Mouse (Mus musculus) intestine, embryonic 15.5 days (tissue): Measurements from ENCODE around the gene Ccdc82. TPM values are rescaled to one million over a fixed set of nuclear protein-coding genes. Genes with fewer than 3 reads are reported as not detected.

Source experiments
- ATAC-seq: fragments of 200-750 bp; cut with Nextera tagmentation; 2 replicates; pipeline ENCODE4 v1.8.0; 2017; ENCODE audit warnings: moderate TSS enrichment, moderate library complexity
- H3K27ac ChIP-seq: fragments of 300-500 bp; sonication (generic); 2 replicates; pipeline ENCODE4 v1.5.1; 2015; ENCODE audit warnings: mild to moderate bottlenecking, inconsistent platforms
- H3K27me3 ChIP-seq: fragments of 300-500 bp; sonication (generic); replicated peaks from 2 replicates; pipeline ENCODE4 v1.6.1; 2015; ENCODE audit warnings: inconsistent platforms
- H3K36me3 ChIP-seq: fragments of 300-500 bp; sonication (generic); 2 replicates; pipeline ENCODE4 v1.6.1; 2015; ENCODE audit warnings: inconsistent platforms
- H3K4me1 ChIP-seq: fragments of 300-500 bp; sonication (generic); replicated peaks from 2 replicates; pipeline ENCODE4 v1.6.1; 2015; ENCODE audit warnings: inconsistent platforms
- H3K4me2 ChIP-seq: fragments of 300-500 bp; sonication (generic); replicated peaks from 2 replicates; pipeline ENCODE4 v1.6.1; 2015; ENCODE audit warnings: mild to moderate bottlenecking, inconsistent platforms
- H3K4me3 ChIP-seq: fragments of 300-500 bp; sonication (generic); replicated peaks from 2 replicates; pipeline ENCODE4 v1.5.1; 2015; ENCODE audit warnings: inconsistent platforms
- H3K9ac ChIP-seq: fragments of 300-500 bp; sonication (generic); 2 replicates; pipeline ENCODE4 v1.6.1; 2015; ENCODE audit warnings: inconsistent platforms
- H3K9me3 ChIP-seq: fragments of 300-500 bp; sonication (generic); 2 replicates; pipeline ENCODE4 v1.6.1; 2016; ENCODE audit warnings: inconsistent platforms
- WGBS: fragments of 180-500 bp; shearing (Covaris S2); methylation state at CpG from one replicate; pipeline ENCODE4 v1.1.7; 2015; 5-methylcytosine and 5-hydroxymethylcytosine counted together
- polyA plus RNA-seq: library from polyadenylated mRNA; unstranded; fragments of >200 nt; fragmentation: Nextera tagmentation; extraction: Ambion mirVana; gene quantifications from 2 replicates; pipeline ENCODE4 v1.2.1, GENCODE M21; 2015

The Ccdc82 gene
- polyA plus RNA-seq, 1 experiment from 2014 or later = 7.5 TPM

DNA sequence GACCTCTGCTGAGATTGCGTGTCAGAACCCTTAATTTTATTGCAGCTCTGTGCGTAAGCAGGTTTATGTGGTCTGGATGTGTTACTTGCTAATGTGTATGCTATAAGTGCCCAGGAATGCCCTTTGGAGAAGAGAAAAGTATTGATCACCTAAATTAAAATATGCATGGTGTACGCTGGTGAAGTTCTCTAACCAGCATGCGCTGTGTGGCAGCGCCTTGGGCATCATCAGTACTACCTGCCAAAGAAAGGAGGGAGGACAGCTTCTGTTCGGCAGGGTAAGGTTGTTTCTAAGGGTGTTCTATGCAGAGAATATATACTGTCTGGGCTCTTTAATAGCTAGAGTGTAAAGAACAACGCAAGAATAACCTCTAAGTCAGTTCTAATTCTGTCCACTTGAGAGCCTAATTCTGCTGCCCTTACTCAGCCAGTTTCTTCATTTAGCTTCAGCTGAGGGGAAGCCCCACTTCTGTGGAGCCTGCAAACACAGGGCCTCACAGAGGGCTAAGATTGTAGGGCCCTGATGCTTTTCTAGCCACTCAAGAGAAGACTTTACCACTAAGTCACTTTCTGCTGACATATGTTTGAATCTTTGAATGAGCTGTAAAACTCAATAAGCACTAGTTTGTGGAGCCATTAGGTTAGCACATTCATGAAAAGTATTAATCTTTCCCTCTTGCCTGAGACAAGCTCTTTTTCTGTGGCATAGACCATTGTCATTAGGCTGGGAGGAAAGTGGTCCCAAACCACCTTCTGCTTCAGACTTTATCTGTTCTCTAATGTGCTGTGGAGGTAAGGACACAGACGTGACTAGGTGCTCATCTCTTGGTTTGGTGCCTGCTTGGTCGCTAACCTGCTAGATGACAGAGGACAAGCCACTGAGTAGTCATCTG is 54.4 kb downstream of the Ccdc82 start:
- no peak overlapping the region for H3K9ac ChIP-seq
- no peaks in the 10 kb centered on the region for H3K9me3 ChIP-seq
- H3K27ac ChIP-seq = no peak overlapping the region
- H3K36me3 ChIP-seq = no peaks in the 10 kb centered on the region
- H3K4me3 ChIP-seq = no peak overlapping the region
- WGBS = 76% methylated on average over 9 of the region's 9 CpGs
- H3K4me1 ChIP-seq = peaks cover 42% of the 10 kb centered on the region
- ATAC-seq = no peak
- H3K27me3 ChIP-seq = no peaks in the 10 kb centered on the region
- peak overlapping the region; percentile 91 for H3K4me2 ChIP-seq

DNA sequence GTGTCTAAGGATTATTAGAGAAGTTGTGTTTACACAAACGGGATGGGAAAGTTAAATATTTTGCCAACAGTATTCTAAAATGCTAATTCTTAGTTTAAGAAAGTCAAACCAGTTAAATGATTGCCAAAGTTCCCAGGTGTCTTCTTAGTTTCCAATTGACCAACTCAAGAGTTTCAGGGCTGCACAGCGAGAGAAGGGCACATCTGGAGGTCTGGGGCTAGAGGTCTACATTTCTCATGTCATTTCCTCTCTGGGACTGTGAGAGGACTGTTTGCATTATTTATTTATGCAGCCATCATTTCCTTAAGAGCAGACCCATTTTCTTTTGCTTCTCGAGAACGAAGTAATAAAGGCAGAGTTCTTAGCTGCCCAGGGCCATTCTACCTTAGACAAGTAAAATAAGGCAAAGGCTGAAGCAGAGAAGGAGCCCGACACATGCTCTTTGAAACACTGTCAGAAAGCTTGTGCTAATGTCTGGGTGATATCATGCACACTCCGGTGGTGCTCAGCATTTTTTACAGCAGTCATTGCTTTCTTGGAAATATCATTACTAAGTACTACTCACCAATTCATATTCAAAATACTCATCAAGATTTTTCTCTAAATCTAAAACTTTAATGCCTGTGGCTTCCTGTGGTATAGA is 55.5 kb downstream of the Ccdc82 start:
- H3K9me3 ChIP-seq = no peaks in the 10 kb centered on the region
- no peak overlapping the region for H3K4me2 ChIP-seq
- WGBS = 33% methylated on average over 6 of the region's 6 CpGs
- no peaks in the 10 kb centered on the region for H3K36me3 ChIP-seq
- no peak overlapping the region for H3K9ac ChIP-seq
- no peak overlapping the region for H3K27ac ChIP-seq
- no peaks in the 10 kb centered on the region for H3K27me3 ChIP-seq
- peaks cover 41% of the 10 kb centered on the region for H3K4me1 ChIP-seq
- H3K4me3 ChIP-seq = no peak overlapping the region
- no peak for ATAC-seq

DNA sequence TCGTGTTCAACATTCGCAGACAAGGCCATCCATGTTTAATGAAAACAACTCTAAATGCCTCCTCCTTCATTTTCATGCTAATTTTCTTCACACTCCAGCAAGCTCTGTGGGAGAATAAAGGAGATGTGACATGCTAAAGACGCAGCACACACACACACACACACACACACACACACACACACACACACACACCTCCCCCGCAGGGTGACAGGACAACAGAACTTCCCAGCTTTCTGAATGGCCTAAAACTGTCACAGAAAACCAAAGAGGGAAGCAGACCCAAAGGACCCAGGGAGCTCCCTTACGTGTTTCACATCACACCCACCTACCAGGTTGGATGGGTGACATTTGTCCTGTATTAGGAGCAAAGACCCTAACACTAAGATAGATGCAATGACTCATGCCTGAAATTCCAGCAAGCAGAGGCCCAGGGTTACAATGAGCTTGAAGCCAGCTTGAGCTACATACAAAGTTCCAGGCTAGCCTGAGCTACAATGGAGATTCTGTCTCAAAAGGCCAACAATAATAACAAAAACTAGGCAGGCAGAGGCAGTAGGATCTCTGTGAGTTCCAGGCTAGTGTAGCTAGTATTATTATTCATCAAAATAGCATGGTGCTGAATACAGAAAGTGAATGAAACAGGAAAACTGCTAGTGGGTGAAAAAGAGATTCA is 56.5 kb downstream of the Ccdc82 start:
- Histone ChIP-seq H3K27ac (no peak overlapping the region), H3K36me3 (no peaks in the 10 kb centered on the region), H3K4me1 (peaks cover 35% of the 10 kb centered on the region), H3K4me2 (no peak overlapping the region), H3K27me3 (no peaks in the 10 kb centered on the region), H3K9me3 (no peaks in the 10 kb centered on the region), H3K4me3 (no peak overlapping the region), H3K9ac (no peak overlapping the region)
- 84% methylated on average over 5 of the region's 5 CpGs for WGBS
- no peak for ATAC-seq

DNA sequence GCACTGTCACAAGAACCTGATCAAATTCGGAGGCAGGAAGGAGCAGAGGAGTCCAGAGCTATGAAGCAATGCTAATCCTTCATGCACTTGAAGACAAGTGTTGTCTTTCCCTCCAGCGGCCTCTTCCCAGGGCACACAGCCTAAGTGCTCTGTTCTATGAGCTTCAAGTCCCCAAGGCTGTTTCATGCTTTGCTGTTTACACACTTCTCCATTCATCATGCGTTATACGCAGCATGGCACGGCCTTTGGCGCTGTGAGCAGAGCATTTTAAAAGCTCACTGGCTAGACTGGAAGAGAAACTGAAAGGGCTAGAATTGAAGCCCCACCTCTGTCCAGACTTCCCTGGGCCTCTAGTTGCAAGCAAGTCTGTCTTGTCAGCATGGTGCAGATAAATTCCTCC is 57.2 kb downstream of the Ccdc82 start:
- H3K4me1 ChIP-seq = peaks cover 32% of the 10 kb centered on the region
- H3K4me3 ChIP-seq = no peak overlapping the region
- H3K27ac ChIP-seq = no peak overlapping the region
- no peaks in the 10 kb centered on the region for H3K9me3 ChIP-seq
- H3K36me3 ChIP-seq = no peaks in the 10 kb centered on the region
- 35% methylated on average over 6 of the region's 6 CpGs for WGBS
- H3K9ac ChIP-seq = no peak overlapping the region
- ATAC-seq = peak; percentile 78
- H3K4me2 ChIP-seq = no peak overlapping the region; the same call in 1 of the 2 replicates
- no peaks in the 10 kb centered on the region for H3K27me3 ChIP-seq

DNA sequence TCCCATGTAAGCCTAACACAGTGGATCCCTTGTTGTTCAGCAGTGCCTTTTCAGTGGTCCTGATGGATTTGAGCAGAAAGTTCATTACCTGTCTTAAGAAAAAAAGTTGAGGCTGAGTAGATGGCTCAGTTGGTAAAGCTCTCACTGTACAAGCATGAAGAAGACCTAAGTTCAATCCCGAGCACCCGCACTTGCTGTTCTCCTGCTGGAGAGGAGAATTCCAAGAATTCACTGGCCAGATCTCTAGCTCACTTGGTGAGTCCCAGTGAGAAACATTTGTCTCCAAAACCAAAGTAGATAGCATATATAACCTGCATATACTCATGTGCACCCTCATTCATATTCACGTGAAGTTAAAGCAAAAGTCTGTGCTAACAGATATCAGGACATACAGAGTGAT is 59.7 kb downstream of the Ccdc82 start:
- H3K27me3 ChIP-seq = no peaks in the 10 kb centered on the region
- ATAC-seq = no peak
- H3K9ac ChIP-seq = no peak overlapping the region
- no peaks in the 10 kb centered on the region for H3K9me3 ChIP-seq
- peaks cover 12% of the 10 kb centered on the region; the same call in 1 of the 2 replicates for H3K4me1 ChIP-seq
- H3K4me3 ChIP-seq = no peak overlapping the region
- no peak overlapping the region for H3K27ac ChIP-seq
- no peaks in the 10 kb centered on the region for H3K36me3 ChIP-seq
- WGBS = 95% methylated on average over 3 of the region's 3 CpGs
- no peak overlapping the region for H3K4me2 ChIP-seq

DNA sequence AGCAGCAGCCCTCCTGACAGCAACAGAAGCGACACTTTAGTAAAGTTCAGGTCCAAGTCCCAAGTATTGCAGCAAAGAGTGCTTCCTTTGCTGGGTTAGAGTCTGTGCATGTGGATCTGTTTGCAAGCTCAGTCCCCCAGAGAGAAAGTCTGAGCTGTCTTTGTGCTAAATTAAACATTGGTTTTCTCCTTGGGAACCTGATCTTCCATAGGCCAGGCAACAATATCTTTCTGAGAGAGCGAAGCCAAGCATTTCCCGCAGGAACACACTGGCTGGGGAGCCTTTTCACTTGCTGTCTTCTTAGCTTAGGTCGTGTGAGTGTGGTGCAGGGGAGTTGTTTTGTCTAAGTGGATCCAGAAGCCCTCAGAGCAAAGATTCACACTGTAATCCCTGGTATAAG is 60.5 kb downstream of the Ccdc82 start:
- Histone ChIP-seq H3K27ac (no peak overlapping the region), H3K27me3 (no peaks in the 10 kb centered on the region), H3K9me3 (no peaks in the 10 kb centered on the region), H3K9ac (no peak overlapping the region), H3K4me1 (peaks cover 7% of the 10 kb centered on the region; the same call in 1 of the 2 replicates), H3K4me3 (no peak overlapping the region), H3K4me2 (no peak overlapping the region), H3K36me3 (no peaks in the 10 kb centered on the region)
- WGBS = 54% methylated on average over 4 of the region's 4 CpGs
- ATAC-seq = no peak

DNA sequence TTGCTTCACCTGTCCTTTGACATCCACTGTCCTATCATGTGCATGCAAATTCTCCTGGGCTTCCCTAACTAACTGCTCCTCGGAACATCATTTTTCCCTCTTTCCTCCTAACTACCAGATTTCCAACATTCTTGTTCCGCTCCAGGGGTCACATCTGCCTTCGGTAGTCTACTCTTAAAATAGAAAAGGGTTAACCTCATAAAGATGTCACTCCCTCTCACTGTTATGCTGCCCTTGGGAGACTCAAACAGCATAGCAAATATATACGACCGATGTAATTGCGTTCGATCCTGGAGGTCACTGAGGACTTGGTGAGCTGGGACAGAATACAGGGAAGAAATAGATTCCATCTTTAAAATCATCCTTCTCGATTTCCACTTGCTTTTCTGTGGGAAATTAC is 62.0 kb downstream of the Ccdc82 start:
- no peak overlapping the region for H3K27ac ChIP-seq
- no peak for ATAC-seq
- no peaks in the 10 kb centered on the region for H3K9me3 ChIP-seq
- H3K4me3 ChIP-seq = no peak overlapping the region
- H3K36me3 ChIP-seq = no peaks in the 10 kb centered on the region
- peaks cover 5% of the 10 kb centered on the region; the same call in 1 of the 2 replicates for H3K4me1 ChIP-seq
- H3K9ac ChIP-seq = no peak overlapping the region
- WGBS = 74% methylated on average over 8 of the region's 8 CpGs
- H3K4me2 ChIP-seq = no peak overlapping the region
- H3K27me3 ChIP-seq = no peaks in the 10 kb centered on the region

DNA sequence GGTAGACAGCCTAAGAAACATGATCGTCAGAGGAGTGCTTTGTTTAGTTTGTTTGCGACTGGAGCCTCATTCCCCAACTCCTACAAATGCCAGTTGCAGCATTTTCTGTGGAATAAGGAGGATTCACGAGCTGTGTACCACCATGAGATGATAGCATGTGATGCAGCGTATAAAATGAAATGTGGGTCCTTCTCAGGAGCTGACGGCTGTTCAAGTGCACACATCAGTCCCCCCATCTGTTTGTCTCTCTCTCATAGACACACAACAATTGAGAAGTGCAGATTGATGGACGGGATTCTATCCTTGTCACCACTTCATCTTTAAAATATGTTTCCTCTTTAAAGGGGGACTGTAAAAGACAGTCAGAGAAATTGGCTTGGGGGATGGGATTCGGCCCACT is 63.1 kb downstream of the Ccdc82 start:
- whole genome bisulfite sequencing = 76% methylated on average over 7 of the region's 7 CpGs

DNA sequence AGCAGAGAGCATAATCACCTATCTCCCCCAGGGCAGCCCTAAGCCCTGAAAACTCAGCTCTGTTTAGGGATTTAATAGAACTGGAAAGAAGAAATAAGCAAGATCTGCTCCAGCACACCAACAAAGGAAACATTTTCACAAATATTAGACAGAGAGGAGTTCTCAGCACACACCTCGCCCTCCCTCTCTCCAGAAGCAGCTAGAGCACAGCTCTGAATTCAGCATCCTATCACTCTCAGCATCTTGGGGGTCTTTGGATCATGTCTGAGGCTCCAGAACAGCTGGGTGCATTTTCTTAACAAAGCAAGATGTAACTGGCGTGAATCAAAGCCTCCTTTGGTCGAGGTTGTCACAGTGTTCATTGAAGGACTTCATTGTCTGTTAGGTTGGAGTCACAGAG is 63.5 kb downstream of the Ccdc82 start:
- Histone ChIP-seq H3K9ac (no peak overlapping the region), H3K4me2 (no peak overlapping the region), H3K36me3 (no peaks in the 10 kb centered on the region), H3K27ac (no peak overlapping the region), H3K9me3 (no peaks in the 10 kb centered on the region), H3K4me3 (no peak overlapping the region), H3K4me1 (no peaks in the 10 kb centered on the region), H3K27me3 (no peaks in the 10 kb centered on the region)
- 71% methylated on average over 3 of the region's 3 CpGs for WGBS
- ATAC-seq = no peak

More for the DNA sequence above, 63.1 kb downstream of the Ccdc82 start:
- no peaks in the 10 kb centered on the region for H3K4me1 ChIP-seq
- no peaks in the 10 kb centered on the region for H3K9me3 ChIP-seq
- no peaks in the 10 kb centered on the region for H3K27me3 ChIP-seq
- no peaks in the 10 kb centered on the region for H3K36me3 ChIP-seq
- no peak overlapping the region for H3K4me2 ChIP-seq
- no peak overlapping the region for H3K4me3 ChIP-seq
- ATAC-seq = no peak
- H3K27ac ChIP-seq = no peak overlapping the region
- H3K9ac ChIP-seq = no peak overlapping the region

DNA sequence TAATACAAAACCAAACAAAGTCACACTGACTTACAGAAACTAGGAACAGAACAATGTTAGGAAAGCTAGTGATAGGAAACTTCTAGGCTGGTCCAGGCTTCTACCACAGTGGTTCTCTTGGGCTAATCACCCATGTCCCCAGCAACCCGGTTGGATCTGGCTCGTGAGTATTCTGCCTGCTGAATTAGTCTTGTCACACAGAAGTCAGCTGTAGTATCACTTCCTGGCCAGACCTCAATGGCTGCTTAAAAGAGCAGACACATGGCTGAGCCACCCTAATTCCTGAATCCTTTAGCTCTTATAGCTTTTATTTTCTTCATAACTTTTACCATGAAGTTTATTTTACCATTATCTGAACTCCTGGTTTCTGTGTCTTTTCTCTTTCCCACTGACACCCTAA is 64.3 kb downstream of the Ccdc82 start:
- Histone ChIP-seq H3K36me3 (no peaks in the 10 kb centered on the region), H3K9me3 (no peaks in the 10 kb centered on the region), H3K27me3 (no peaks in the 10 kb centered on the region), H3K4me1 (no peaks in the 10 kb centered on the region), H3K9ac (no peak overlapping the region), H3K27ac (no peak overlapping the region), H3K4me3 (no peak overlapping the region), H3K4me2 (no peak overlapping the region)
- WGBS = 33% methylated on average over 2 of the region's 2 CpGs
- no peak for ATAC-seq

DNA sequence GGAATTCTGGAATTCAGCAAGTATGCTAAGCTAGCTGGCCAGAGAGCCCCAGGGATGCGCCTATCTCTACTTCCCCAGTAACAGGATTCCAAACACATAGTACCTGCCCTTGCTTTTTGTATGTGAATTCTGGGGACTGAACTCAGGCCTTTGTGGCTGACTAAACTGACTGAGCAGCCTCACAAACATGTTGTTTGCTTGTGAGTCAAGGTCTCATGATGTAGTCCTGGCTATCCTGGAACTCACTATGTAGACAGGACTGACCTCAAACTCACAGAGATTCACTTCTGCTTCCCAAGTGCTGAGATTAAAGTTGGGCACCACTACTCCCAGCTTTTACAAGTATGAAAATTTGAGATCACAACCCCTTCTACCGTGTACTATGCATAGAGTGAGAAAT is 67.2 kb downstream of the Ccdc82 start:
- ATAC-seq = no peak
- H3K4me3 ChIP-seq = no peak overlapping the region
- no peak overlapping the region for H3K9ac ChIP-seq
- no peaks in the 10 kb centered on the region for H3K27me3 ChIP-seq
- H3K4me2 ChIP-seq = no peak overlapping the region
- H3K9me3 ChIP-seq = no peaks in the 10 kb centered on the region
- WGBS = 90% methylated on average over 2 of the region's 2 CpGs
- no peaks in the 10 kb centered on the region for H3K36me3 ChIP-seq
- no peak overlapping the region for H3K27ac ChIP-seq
- no peaks in the 10 kb centered on the region for H3K4me1 ChIP-seq

DNA sequence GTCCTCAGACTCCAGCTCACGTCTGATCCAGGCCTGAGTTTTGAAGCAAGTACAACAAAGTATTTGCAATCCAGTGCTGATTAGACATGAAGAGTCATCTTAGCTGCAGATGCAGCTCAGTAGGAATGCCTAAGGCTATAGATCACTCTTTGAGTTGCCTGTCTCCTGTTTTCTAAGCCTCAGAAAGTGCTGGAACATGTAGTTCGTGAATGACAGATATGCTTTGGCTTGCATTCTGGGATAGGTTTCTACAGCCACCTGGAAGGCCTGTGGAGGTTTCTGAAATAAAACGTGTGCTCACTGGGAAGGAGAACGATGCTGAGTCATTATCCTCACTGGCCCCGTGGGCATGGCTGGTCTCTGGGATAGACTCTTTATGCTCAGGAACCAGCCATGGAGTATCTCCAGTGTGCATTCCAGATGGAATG is 67.8 kb downstream of the Ccdc82 start:
- 73% methylated on average over 5 of the region's 5 CpGs for WGBS
- Histone ChIP-seq H3K27ac (no peak overlapping the region), H3K9ac (no peak overlapping the region), H3K4me3 (no peak overlapping the region), H3K27me3 (no peaks in the 10 kb centered on the region), H3K4me2 (no peak overlapping the region), H3K36me3 (no peaks in the 10 kb centered on the region), H3K9me3 (no peaks in the 10 kb centered on the region), H3K4me1 (no peaks in the 10 kb centered on the region)
- ATAC-seq = no peak
